Mouse (Mus musculus) MEL (cell line): Measurements from ENCODE around the gene Faap100. TPM values are rescaled to one million over a fixed set of nuclear protein-coding genes. Genes with fewer than 3 reads are reported as not detected.
A peak's percentile ranks its signal among the peaks of the same experiment; 100 is the strongest.

Source experiments
- DNase-seq: peaks from one replicate; pipeline ENCODE4 v3.0.0; 2011; ENCODE audit warnings: low read depth, low spot score
- H3K27ac ChIP-seq: 2 replicates; pipeline ENCODE4 v1.5.1; 2012; ENCODE audit warnings: low read depth, mild to moderate bottlenecking, control low read depth, low read length, moderate library complexity; ENCODE audit not compliant: control insufficient read depth
- H3K27me3 ChIP-seq, 2 experiments: fragments of 150-350 bp in 1 of 2; sonication (generic) in 1 of 2; 2 replicates each; pipeline ENCODE4 v1.6.1; 2012; ENCODE audit warnings: low read length in 2 of 2, mild to moderate bottlenecking in 2 of 2, improper control_type of control experiment in 1 of 2, moderate library complexity in 1 of 2; ENCODE audit not compliant: insufficient read depth in 2 of 2, control insufficient read depth in 1 of 2
- H3K36me3 ChIP-seq, 2 experiments: 2 replicates each; pipeline ENCODE4 v1.6.1; 2012 to 2014; ENCODE audit warnings: low read length in 2 of 2, improper control_type of control experiment in 1 of 2, inconsistent platforms in 1 of 2, mild to moderate bottlenecking in 1 of 2; ENCODE audit not compliant: insufficient read depth in 2 of 2, control insufficient read depth in 1 of 2
- H3K4me1 ChIP-seq, 2 experiments: fragments of 150-350 bp in 1 of 2; sonication (generic) in 1 of 2; 2 replicates each; pipeline ENCODE4 v1.6.1; 2012; ENCODE audit warnings: low read length in 2 of 2, improper control_type of control experiment in 1 of 2, mild to moderate bottlenecking in 1 of 2; ENCODE audit not compliant: insufficient read depth in 2 of 2, control insufficient read depth in 1 of 2
- H3K4me3 ChIP-seq, 2 experiments: fragments of 150-350 bp in 1 of 2; sonication (generic) in 1 of 2; 2 replicates each; pipeline ENCODE4 v1.5.1; 2012; ENCODE audit warnings: low read depth in 2 of 2, low read length in 2 of 2, mild to moderate bottlenecking in 2 of 2, moderate library complexity in 2 of 2, control low read depth in 1 of 2, improper control_type of control experiment in 1 of 2; ENCODE audit not compliant: control insufficient read depth in 1 of 2, insufficient read depth in 1 of 2
- H3K79me2 ChIP-seq: 2 replicates; pipeline ENCODE4 v1.6.1; 2012; ENCODE audit warnings: mild to moderate bottlenecking, low read length, moderate library complexity; ENCODE audit not compliant: control insufficient read depth, poor library complexity, insufficient read depth
- H3K9ac ChIP-seq: 2 replicates; pipeline ENCODE4 v1.6.1; 2012; ENCODE audit warnings: low read depth, mild to moderate bottlenecking, control low read depth, low read length, moderate library complexity; ENCODE audit not compliant: control insufficient read depth, poor library complexity, severe bottlenecking
- H3K9me3 ChIP-seq: fragments of 150-350 bp; sonication (generic); replicated peaks from 2 replicates; pipeline ENCODE4 v1.6.1; 2012; ENCODE audit warnings: mild to moderate bottlenecking, low read length, improper control_type of control experiment, moderate library complexity; ENCODE audit not compliant: insufficient read depth
- CHD1 ChIP-seq: IDR thresholded peaks from 2 replicates; pipeline ENCODE4 v1.6.1; 2012; ENCODE audit warnings: low read depth, mild to moderate bottlenecking, inconsistent platforms, low read length, improper control_type of control experiment
- CTCF ChIP-seq, 3 experiments: IDR thresholded peaks in 2 of 3; conservative IDR thresholded peaks in 1 of 3; 2 replicates each; pipeline ENCODE4 v1.5.1; 2011 to 2012; ENCODE audit warnings: low read length in 3 of 3, low read depth in 2 of 3, mild to moderate bottlenecking in 2 of 3, improper control_type of control experiment in 1 of 3, inconsistent platforms in 1 of 3, mixed read lengths in 1 of 3, moderate library complexity in 1 of 3; ENCODE audit not compliant: control insufficient read depth in 1 of 3, insufficient read depth in 1 of 3, poor library complexity in 1 of 3, severe bottlenecking in 1 of 3
- EP300 ChIP-seq, 2 experiments: IDR thresholded peaks; 2 replicates each; pipeline ENCODE4 v1.6.1; 2011; ENCODE audit warnings: improper control_type of control experiment in 2 of 2, low read length in 2 of 2, low read depth in 1 of 2, mild to moderate bottlenecking in 1 of 2
- ETS1 ChIP-seq: IDR thresholded peaks from 2 replicates; pipeline ENCODE4 v1.6.1; 2012; ENCODE audit warnings: low read depth, mild to moderate bottlenecking, inconsistent platforms, low read length, improper control_type of control experiment, moderate library complexity
- GABPA ChIP-seq: IDR thresholded peaks from 2 replicates; pipeline ENCODE4 v1.6.1; 2012; ENCODE audit warnings: low read depth, mild to moderate bottlenecking, inconsistent platforms, low read length, improper control_type of control experiment, moderate library complexity
- MAFK ChIP-seq: IDR thresholded peaks from 2 replicates; pipeline ENCODE4 v1.6.1; 2011; ENCODE audit warnings: low read depth, mild to moderate bottlenecking, low read length, improper control_type of control experiment, borderline replicate concordance
- MAZ ChIP-seq: IDR thresholded peaks from 2 replicates; pipeline ENCODE4 v1.6.1; 2012; ENCODE audit warnings: low read depth, mild to moderate bottlenecking, inconsistent platforms, low read length, improper control_type of control experiment
- MXI1 ChIP-seq: IDR thresholded peaks from 2 replicates; pipeline ENCODE4 v1.6.1; 2011; ENCODE audit warnings: mild to moderate bottlenecking, low read depth, low read length, improper control_type of control experiment
- NELFE ChIP-seq: IDR thresholded peaks from 2 replicates; pipeline ENCODE4 v1.6.1; 2011; ENCODE audit warnings: low read depth, low read length, improper control_type of control experiment
- NRF1 ChIP-seq: IDR thresholded peaks from 2 replicates; pipeline ENCODE4 v1.6.1; 2014; ENCODE audit warnings: low read depth, mild to moderate bottlenecking, inconsistent platforms, low read length, improper control_type of control experiment, moderate library complexity; ENCODE audit not compliant: poor library complexity, insufficient read depth, severe bottlenecking
- POLR2AphosphoS2 ChIP-seq: IDR thresholded peaks from 2 replicates; pipeline ENCODE4 v1.6.1; 2011; ENCODE audit warnings: low read length, improper control_type of control experiment
- RCOR1 ChIP-seq: IDR thresholded peaks from 2 replicates; pipeline ENCODE4 v1.6.1; 2012; ENCODE audit warnings: low read depth, mild to moderate bottlenecking, inconsistent platforms, low read length, improper control_type of control experiment
- SIN3A ChIP-seq: IDR thresholded peaks from 2 replicates; pipeline ENCODE4 v1.6.1; 2012; ENCODE audit warnings: low read length, improper control_type of control experiment, inconsistent platforms
- TBP ChIP-seq: IDR thresholded peaks from 2 replicates; pipeline ENCODE4 v1.8.0; 2011; ENCODE audit warnings: low read depth, low read length, improper control_type of control experiment
- TCF12 ChIP-seq: IDR thresholded peaks from 2 replicates; pipeline ENCODE4 v1.6.1; 2014; ENCODE audit warnings: low read depth, mild to moderate bottlenecking, inconsistent platforms, low read length, improper control_type of control experiment, moderate library complexity
- UBTF ChIP-seq: IDR thresholded peaks from 2 replicates; pipeline ENCODE4 v1.6.1; 2012; ENCODE audit warnings: low read depth, mild to moderate bottlenecking, inconsistent platforms, low read length, improper control_type of control experiment, moderate library complexity, borderline replicate concordance; ENCODE audit not compliant: insufficient read depth
- USF2 ChIP-seq, 2 experiments: IDR thresholded peaks; 2 replicates each; pipeline ENCODE4 v1.6.1; 2011 to 2012; ENCODE audit warnings: improper control_type of control experiment in 2 of 2, low read length in 2 of 2, borderline replicate concordance in 1 of 2, inconsistent platforms in 1 of 2, low read depth in 1 of 2, mild to moderate bottlenecking in 1 of 2; ENCODE audit not compliant: insufficient read depth in 1 of 2
- ZMIZ1 ChIP-seq: IDR thresholded peaks from 2 replicates; pipeline ENCODE4 v1.6.1; 2012; ENCODE audit warnings: low read depth, mild to moderate bottlenecking, inconsistent platforms, low read length, improper control_type of control experiment, moderate library complexity
- polyA plus RNA-seq, 2 experiments: library from polyadenylated mRNA; stranded (reverse) in 1 of 2; unstranded in 1 of 2; fragments of >175 nt in 1 of 2; fragments of >200 nt in 1 of 2; gene quantifications; 2 replicates each; pipeline versions ENCODE4 v1.2.1 to v1.2.4; 2012; ENCODE audit warnings: low replicate concordance in 2 of 2, low read depth in 1 of 2; ENCODE audit not compliant: insufficient read length in 2 of 2, insufficient read depth in 1 of 2, missing spikeins in 1 of 2
- total RNA-seq: library from RNA; depleted of rRNA; stranded (reverse); fragments of 300-350 nt; gene quantifications from 2 replicates; pipeline ENCODE4 v1.2.3, GENCODE M21; 2012

The Faap100 gene
- total and polyA plus RNA-seq, 3 experiments: 27.1 to 45.7 TPM; not detected in 1

DNA sequence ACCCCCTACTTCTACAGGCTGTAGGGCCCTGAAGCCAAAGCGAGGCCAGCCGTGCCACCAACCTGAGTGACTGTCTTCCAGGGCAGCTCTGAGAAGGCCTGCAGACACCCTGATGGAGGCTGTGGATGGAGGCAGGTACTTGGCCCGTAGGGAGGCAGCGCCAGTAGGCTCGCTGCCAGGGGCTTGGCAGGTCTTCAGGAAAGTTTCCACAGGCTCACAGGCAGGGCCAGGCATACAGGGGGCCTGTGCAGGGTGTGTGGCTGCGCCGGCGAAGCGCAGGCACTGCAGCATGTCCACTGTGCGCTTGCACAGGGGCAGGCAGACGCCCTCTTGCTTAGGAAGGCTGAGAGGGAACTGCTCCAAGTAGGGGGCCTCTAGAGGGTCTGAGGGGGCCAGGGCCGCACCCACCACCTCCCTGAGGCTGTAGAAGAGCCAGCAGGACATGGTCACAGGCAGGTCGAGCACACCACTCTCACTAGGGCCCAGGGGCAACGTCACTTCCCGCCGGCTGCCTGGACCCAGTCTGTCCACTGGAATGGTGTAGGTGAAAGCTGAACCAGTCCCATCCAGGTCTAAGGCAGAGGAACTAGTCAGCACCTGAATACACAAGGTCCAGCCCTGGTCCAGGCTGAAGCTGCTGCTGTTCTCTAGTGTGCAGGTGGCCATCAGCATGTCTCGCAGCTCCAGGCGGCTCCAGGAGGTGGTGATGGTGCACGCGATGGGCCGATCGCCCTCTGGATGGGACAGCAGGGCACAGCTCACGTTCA lies 4.6 kb downstream of the Faap100 start:
- H3K9ac ChIP-seq: no peak overlapping the region

DNA sequence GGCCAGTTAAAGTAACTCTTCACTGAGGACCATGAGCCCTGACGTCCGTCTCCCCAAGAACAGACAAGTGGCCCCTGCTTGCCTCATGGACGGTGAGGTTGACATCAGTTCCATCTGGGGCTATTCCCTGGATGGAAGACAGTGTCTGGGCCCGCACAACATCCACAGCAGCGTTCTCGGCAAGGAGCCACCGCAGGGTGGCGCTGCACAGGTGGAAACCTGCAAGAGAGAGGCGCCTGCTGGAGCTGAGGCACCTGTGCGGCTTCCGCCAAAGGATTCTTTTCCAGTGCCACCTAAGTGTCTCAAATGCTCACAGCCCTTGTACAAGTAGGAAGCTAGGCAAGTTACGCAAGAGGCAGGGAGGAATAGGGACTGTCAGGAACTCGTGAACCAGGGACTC lies 5.5 kb downstream of the Faap100 start:
- Histone ChIP-seq H3K27me3 (no peaks in the 10 kb centered on the region), H3K9ac (no peak overlapping the region), H3K36me3 (no peaks in the 10 kb centered on the region; a peak in 1 of 4 replicates), H3K79me2 (peaks cover 9% of the 10 kb centered on the region), H3K9me3 (no peaks in the 10 kb centered on the region), H3K27ac (no peak overlapping the region), H3K4me1 (peaks cover 5 to 6% of the 10 kb centered on the region in 2 experiments; a peak in 3 of 4 replicates), H3K4me3 (no peak overlapping the region)
- TF ChIP-seq EP300 (IDR thresholded peaks at IDR 0.05; ENCODE audit: low read depth in 1 of 2, low read length in 2 of 2) (no peak), TBP (no peak), CTCF (IDR thresholded peaks at IDR 0.05 in 2 of 3, conservative IDR thresholded peaks at IDR 0.05 in 1 of 3; ENCODE audit: control insufficient read depth in 1 of 3, insufficient read depth in 1 of 3, low read depth in 2 of 3, low read length in 3 of 3, poor library complexity in 1 of 3, severe bottlenecking in 1 of 3) (peak in 2 of 3 experiments; percentile 4 to 25; a peak in 2 of 6 replicates)
- DNase-seq: no peak

More for the DNA sequence above, 4.6 kb downstream of the Faap100 start:
- no peak overlapping the region for H3K27ac ChIP-seq
- H3K36me3 ChIP-seq: no peaks in the 10 kb centered on the region; a peak in 1 of 4 replicates
- H3K79me2 ChIP-seq: peaks cover 11% of the 10 kb centered on the region
- TF ChIP-seq NRF1: no peak
- no peak for TF ChIP-seq TCF12
- TF ChIP-seq MAZ: no peak
- TF ChIP-seq MAFK: no peak
- no peak for TF ChIP-seq RCOR1
- no peak for TF ChIP-seq CHD1
- no peak; the same call in 1 of the 2 replicates for TF ChIP-seq POLR2AphosphoS2
- TF ChIP-seq ZMIZ1: no peak
- TF ChIP-seq ETS1: no peak
- no peak for TF ChIP-seq CTCF (IDR thresholded peaks at IDR 0.05 in 2 of 3, conservative IDR thresholded peaks at IDR 0.05 in 1 of 3; ENCODE audit: control insufficient read depth in 1 of 3, insufficient read depth in 1 of 3, low read depth in 2 of 3, low read length in 3 of 3, poor library complexity in 1 of 3, severe bottlenecking in 1 of 3)
- no peak for TF ChIP-seq GABPA
- TF ChIP-seq NELFE: no peak
- no peak for TF ChIP-seq MXI1
- TF ChIP-seq SIN3A: no peak
- TF ChIP-seq UBTF: no peak
- no peak for TF ChIP-seq USF2 (IDR thresholded peaks at IDR 0.05; ENCODE audit: borderline replicate concordance in 1 of 2, insufficient read depth in 1 of 2, low read depth in 1 of 2, low read length in 2 of 2)
- no peaks in the 10 kb centered on the region for H3K9me3 ChIP-seq
- peaks cover 5 to 9% of the 10 kb centered on the region in 2 experiments; a peak in 3 of 4 replicates for H3K4me1 ChIP-seq
- no peak overlapping the region for H3K4me3 ChIP-seq
- DNase-seq: no peak
- no peaks in the 10 kb centered on the region for H3K27me3 ChIP-seq
